Mouse (Mus musculus): Measurements from ENCODE around the gene Cenpx.

- TF ChIP-seq CTCF (conservative IDR thresholded peaks at IDR 0.05; ENCODE audit: insufficient read depth, insufficient read length, low read depth, low read length), result no peak
- TF ChIP-seq POLR2A (IDR thresholded peaks at IDR 0.05; ENCODE audit: low read depth, low read length), result no peak
Observed at GRCm38 (mm10) chr11:120751606-120752005, 38.1 kb upstream of the Cenpx start.

All from kidney, adult 2 months (tissue).